Mouse (Mus musculus): Measurements from ENCODE around the gene 1110057P08Rik. TPM values are rescaled to one million over a fixed set of nuclear protein-coding genes. Genes with fewer than 3 reads are reported as not detected.

1110057P08Rik gene
- not detected for polyA plus RNA-seq (2017; shearing (Covaris generic))

GRCm38 (mm10) chr16:89174435-89174834, at the start of gene 1110057P08Rik:
Gene 1110057P08Rik, plus strand, starts transcription at chr16:89174735.

DNA sequence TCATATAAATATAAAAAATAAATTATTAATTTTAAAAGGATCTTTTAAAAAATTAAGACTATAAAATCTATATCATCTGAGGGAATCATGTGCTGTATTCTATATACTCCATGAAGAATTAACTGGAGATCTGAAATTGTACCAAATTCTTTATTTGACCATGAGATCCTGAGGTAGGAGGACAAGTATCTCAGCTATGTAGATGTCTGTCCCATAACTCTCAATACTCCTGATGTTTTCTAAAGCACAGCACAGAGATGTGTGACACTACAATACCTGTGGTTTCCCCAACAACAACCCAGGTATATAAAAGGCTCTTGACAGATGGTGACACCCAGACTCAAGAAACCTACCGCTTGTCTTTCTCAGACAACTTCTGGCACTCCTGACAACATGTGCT, 34.0 kb upstream of the 1110057P08Rik start, which contains the start of gene Gm6358:
Gene Gm6358, plus strand, starts transcription at position 301 of the 400 bp plus-strand sequence.

DNA sequence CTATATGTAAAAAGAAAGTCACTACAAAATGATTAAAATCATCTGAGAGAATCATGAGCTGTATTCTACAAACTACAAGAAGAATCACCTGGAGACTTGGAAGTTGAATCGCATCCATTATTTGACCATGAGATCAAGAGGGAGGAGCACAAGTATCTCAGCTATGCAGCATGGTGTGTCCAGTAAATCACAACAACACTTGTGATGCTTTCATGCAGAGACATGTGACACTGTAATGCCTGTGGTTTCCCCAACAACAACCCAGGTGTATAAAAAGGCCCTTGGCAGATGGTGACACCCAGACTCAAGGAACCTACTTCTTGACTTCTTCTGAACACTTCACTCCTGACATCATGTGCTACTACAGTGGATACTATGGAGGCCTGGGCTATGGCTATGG, 23.7 kb upstream of the 1110057P08Rik start, which contains the start of gene Gm10061:
Gene Gm10061, plus strand, starts transcription at position 301 of the 400 bp plus-strand sequence.

DNA sequence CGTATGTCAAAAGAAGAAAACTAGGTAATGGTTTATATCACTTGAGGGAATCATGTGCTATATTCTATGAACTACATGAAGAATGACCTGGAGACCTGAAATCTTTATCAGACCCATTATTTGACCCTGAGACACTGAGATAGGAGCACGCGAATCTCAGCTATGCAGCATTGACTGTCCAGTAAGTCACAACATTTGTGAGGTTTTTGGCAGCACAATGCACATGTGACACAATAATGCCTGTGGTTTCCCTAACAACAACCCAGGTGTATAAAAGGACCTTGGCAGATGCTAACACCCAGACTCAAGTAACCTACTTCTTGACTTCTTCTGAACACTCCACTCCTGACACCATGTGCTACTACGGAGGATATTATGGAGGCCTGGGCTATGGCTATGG, 16.9 kb upstream of the 1110057P08Rik start, which contains the start of gene Gm9789:
Gene Gm9789, plus strand, starts transcription at position 301 of the 400 bp plus-strand sequence.

DNA sequence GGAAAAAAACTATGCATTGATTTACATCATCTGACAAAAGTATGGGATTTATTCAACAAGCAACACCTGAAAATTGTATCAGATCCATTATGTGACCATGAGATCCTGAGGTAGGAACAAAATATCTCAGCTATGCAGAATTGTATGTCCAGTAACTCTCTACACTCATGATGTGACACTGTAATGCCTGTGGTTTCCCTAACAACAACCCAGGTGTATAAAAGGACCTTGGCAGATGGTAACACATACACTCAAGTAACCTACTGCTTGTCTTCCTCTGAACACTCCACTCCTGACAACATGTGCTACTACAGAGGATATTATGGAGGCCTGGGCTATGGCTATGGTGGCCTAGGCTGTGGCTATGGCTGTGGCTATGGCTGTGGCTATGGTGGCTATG, 5.3 kb upstream of the 1110057P08Rik start, which contains the start of gene Gm7735:
Gene Gm7735, plus strand, starts transcription at position 301 of the 400 bp plus-strand sequence.

GRCm38 (mm10) chr16:89205561-89205960, 31.0 kb downstream of the 1110057P08Rik start, which contains the start of gene Krtap20-2:
Gene Krtap20-2, plus strand, starts transcription at chr16:89205861.

Other genes starting within 250 kb of the 1110057P08Rik start
- gene Krtap19-9b, start 242.5 kb upstream of the 1110057P08Rik start, polyA plus RNA-seq (2017; shearing (Covaris generic)): not detected
- not detected for gene Krtap16-3, start 211.9 kb upstream of the 1110057P08Rik start, polyA plus RNA-seq (2017; shearing (Covaris generic))
- gene Krtap22-2, start 164.0 kb upstream of the 1110057P08Rik start, polyA plus RNA-seq (2017; shearing (Covaris generic)): not detected
- gene Gm10229, start 159.5 kb upstream of the 1110057P08Rik start, polyA plus RNA-seq (2017; shearing (Covaris generic)): not detected
- gene Krtap6-1, start 143.0 kb upstream of the 1110057P08Rik start, polyA plus RNA-seq (2017; shearing (Covaris generic)): not detected
- gene Gm10228, start 133.3 kb upstream of the 1110057P08Rik start, polyA plus RNA-seq (2017; shearing (Covaris generic)): not detected
- gene Krtap6-5, start 126.9 kb upstream of the 1110057P08Rik start, polyA plus RNA-seq (2017; shearing (Covaris generic)): not detected
- gene 1110025L11Rik, start 110.7 kb upstream of the 1110057P08Rik start, polyA plus RNA-seq (2017; shearing (Covaris generic)): not detected
- not detected for gene Krtap6-3, start 90.7 kb upstream of the 1110057P08Rik start, polyA plus RNA-seq (2017; shearing (Covaris generic))
- gene Gm6358, start 33.9 kb upstream of the 1110057P08Rik start, polyA plus RNA-seq (2017; shearing (Covaris generic)): not detected
- not detected for gene Gm10061, start 23.6 kb upstream of the 1110057P08Rik start, polyA plus RNA-seq (2017; shearing (Covaris generic))
- not detected for gene Gm9789, start 16.8 kb upstream of the 1110057P08Rik start, polyA plus RNA-seq (2017; shearing (Covaris generic))
- gene Gm7735, start 5.2 kb upstream of the 1110057P08Rik start, polyA plus RNA-seq (2017; shearing (Covaris generic)): not detected
- not detected for gene Krtap20-2, start 31.1 kb downstream of the 1110057P08Rik start, polyA plus RNA-seq (2017; shearing (Covaris generic))
- gene Krtap21-1, start 229.1 kb downstream of the 1110057P08Rik start, polyA plus RNA-seq (2017; shearing (Covaris generic)): not detected
- gene Krtap6-2, start 245.4 kb downstream of the 1110057P08Rik start, polyA plus RNA-seq (2017; shearing (Covaris generic)): not detected